Mouse (Mus musculus): ENCODE measurements at regions not wholly inside any gene's neighbourhood (a gene's known extent, or its start where the extent isn't known, plus 50 kb on each side); places are given as distances from the start of the nearest gene placed in this dataset.

DNA sequence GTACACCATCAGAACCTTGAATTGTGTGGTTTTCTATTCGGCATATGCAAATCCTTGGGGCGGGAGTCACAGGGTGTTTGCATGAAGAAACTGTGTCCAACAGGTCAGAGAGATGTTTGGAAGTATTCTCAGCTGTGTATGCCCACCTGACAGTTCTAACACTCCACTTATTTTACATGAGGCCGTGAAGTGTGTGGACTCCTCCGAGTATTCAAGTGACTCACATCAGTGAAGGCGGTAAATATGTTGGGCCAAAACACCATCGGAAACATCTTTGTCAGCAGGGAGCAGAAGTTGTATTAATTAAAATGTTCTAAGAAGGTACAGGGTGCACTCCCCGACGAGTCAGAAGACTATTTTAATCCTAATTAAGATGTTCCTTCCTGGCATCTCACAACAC, 79.8 kb upstream of the Zbtb18 start:
- TF ChIP-seq CTCF (IDR thresholded peaks at IDR 0.05; ENCODE audit: insufficient read depth, low read length) (no peak), POLR2A (IDR thresholded peaks at IDR 0.05; ENCODE audit: borderline replicate concordance, extremely low read depth, low read depth, low read length) (no peak)

All from lung, adult 2 months (tissue).